Mouse (Mus musculus) induced T-regulatory cell, adult 2 months (primary cell): ENCODE data around the gene Rnls.

Source experiments
- DNase-seq: peaks from one replicate; pipeline ENCODE4 v3.0.0-alpha.2; 2012; ENCODE audit warnings: low read depth

Gene Rnls

GRCm38 (mm10) chr19:33188766-33189165 lies 203.3 kb downstream of the Rnls start:
- DNase-seq, result no peak

GRCm38 (mm10) chr19:33179595-33179994 lies 212.5 kb downstream of the Rnls start:
- DNase-seq, result no peak

GRCm38 (mm10) chr19:33178866-33179265 lies 213.2 kb downstream of the Rnls start:
- DNase-seq, result no peak

GRCm38 (mm10) chr19:33178367-33178766 lies 213.7 kb downstream of the Rnls start:
- no peak for DNase-seq

GRCm38 (mm10) chr19:33173991-33174390 lies 218.1 kb downstream of the Rnls start:
- DNase-seq, result no peak

- DNase-seq, result no peak
Measured at GRCm38 (mm10) chr19:33169881-33170280, 222.2 kb downstream of the Rnls start.

GRCm38 (mm10) chr19:33167528-33168264 lies 224.4 kb downstream of the Rnls start:
- no peak for DNase-seq

- no peak for DNase-seq
Measured at GRCm38 (mm10) chr19:33164801-33165200, 227.3 kb downstream of the Rnls start.

- DNase-seq, result no peak
Measured at GRCm38 (mm10) chr19:33161903-33162302, 230.2 kb downstream of the Rnls start.

GRCm38 (mm10) chr19:33159897-33160296 lies 232.2 kb downstream of the Rnls start:
- no peak for DNase-seq

GRCm38 (mm10) chr19:33159192-33159591 lies 232.9 kb downstream of the Rnls start:
- DNase-seq, result no peak

- DNase-seq, result no peak
Measured at GRCm38 (mm10) chr19:33158234-33158633, 233.9 kb downstream of the Rnls start.

- DNase-seq, result no peak
Measured at GRCm38 (mm10) chr19:33148411-33148810, 243.7 kb downstream of the Rnls start.

- no peak for DNase-seq
Measured at GRCm38 (mm10) chr19:33143198-33143597, 248.9 kb downstream of the Rnls start.

GRCm38 (mm10) chr19:33137316-33137715 lies 254.8 kb downstream of the Rnls start:
- no peak for DNase-seq

GRCm38 (mm10) chr19:33122611-33123226 lies 269.4 kb downstream of the Rnls start:
- no peak for DNase-seq

- DNase-seq, result no peak
Measured at GRCm38 (mm10) chr19:33119947-33120346, 272.1 kb downstream of the Rnls start.

- DNase-seq, result peak; percentile 52
Measured at GRCm38 (mm10) chr19:33118898-33119297, 273.2 kb downstream of the Rnls start.

GRCm38 (mm10) chr19:33114631-33115295 lies 277.3 kb downstream of the Rnls start:
- DNase-seq, result no peak

- DNase-seq, result no peak
Measured at GRCm38 (mm10) chr19:33113746-33114145, 278.3 kb downstream of the Rnls start.

GRCm38 (mm10) chr19:33110404-33110803 lies 281.7 kb downstream of the Rnls start:
- DNase-seq, result no peak

- DNase-seq, result no peak
Measured at GRCm38 (mm10) chr19:33109941-33110371, 282.1 kb downstream of the Rnls start.

GRCm38 (mm10) chr19:33109141-33109540 lies 283.0 kb downstream of the Rnls start:
- DNase-seq, result no peak
